Mouse (Mus musculus) kidney, adult 2 months (tissue): ENCODE data around the gene Dtnbp1.
A peak's percentile ranks its signal among the peaks of the same experiment; 100 is the strongest.

Source experiments
- CTCF ChIP-seq: fragments of 200-500 bp; conservative IDR thresholded peaks from 2 replicates; pipeline ENCODE4 v1.5.1; 2011; ENCODE audit warnings: low read depth, mild to moderate bottlenecking, control low read depth, low read length, moderate library complexity, mixed read lengths; ENCODE audit not compliant: insufficient read depth, insufficient read length
- POLR2A ChIP-seq: fragments of 200-500 bp; IDR thresholded peaks from one replicate; pipeline ENCODE4 v1.6.1; 2011; ENCODE audit warnings: low read depth, low read length, control low read depth

- TF ChIP-seq CTCF, result 0 out of 2 replicates have a peak, but pooled peaks have one; percentile 8
- TF ChIP-seq POLR2A, result no peak
Observed at GRCm38 (mm10) chr13:44977483-44978141, 24.3 kb downstream of the Dtnbp1 start.
